Comparison of ENCODE assay signal across 9 mouse cellular contexts in the genomic region with DNA sequence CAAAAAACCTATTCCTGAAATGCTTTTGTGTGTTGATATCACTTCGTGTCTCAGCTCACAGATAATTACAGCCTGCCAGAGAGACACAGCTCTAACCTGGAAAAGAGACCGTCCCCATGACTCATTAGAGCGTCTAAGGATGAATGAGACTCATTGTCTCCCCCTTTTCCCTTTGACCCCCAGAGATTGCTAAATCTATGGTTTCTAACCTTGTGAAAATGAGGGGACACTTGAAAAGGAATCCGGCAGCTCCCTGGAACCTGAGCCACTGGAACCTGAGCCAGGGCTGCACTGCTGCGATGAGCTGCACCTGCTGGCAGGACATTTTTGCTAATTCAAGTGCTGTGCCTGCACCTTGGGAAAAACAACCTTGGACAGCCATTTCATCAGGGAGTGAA.
A peak's percentile ranks its signal among the peaks of the same experiment; 100 is the strongest.
DNase-seq lines count a peak whose midpoint lies in the region; ATAC-seq and TF ChIP-seq lines count a peak whose summit lies in the region.
"Had no signal": no experiment of that assay in that cellular context is flagged by ENCODE, and none has a peak within 500 bp of the region (broad histone marks: within the 10 kb centered on the region; RNA-seq: fewer than 3 reads in every experiment).

No protein-coding gene starts in this region.

- H3K36me3 ChIP-seq in heart, adult 2 months (ENCODE audit: control insufficient read depth, insufficient read depth, low read length): peaks cover 7% of the 10 kb centered on the region
- no peaks in the 10 kb centered on the region for H3K36me3 ChIP-seq in forebrain, embryonic 15.5 days
- H3K36me3 ChIP-seq in midbrain, embryonic 16.5 days (ENCODE audit: control insufficient read depth, insufficient read depth, low read length): no peaks in the 10 kb centered on the region
- no peaks in the 10 kb centered on the region for H3K36me3 ChIP-seq in thymus, adult 2 months (ENCODE audit: control insufficient read depth, insufficient read depth, low read length)
- H3K36me3 ChIP-seq: liver, embryonic 13.5 days had no signal

- no peak overlapping the region for H3K9ac ChIP-seq in heart, adult 2 months (ENCODE audit: low read depth, low read length)
- H3K9ac ChIP-seq in forebrain, embryonic 15.5 days (replicated peaks): no peak overlapping the region
- no peak overlapping the region; the same call in 1 of the 2 replicates for H3K9ac ChIP-seq in midbrain, embryonic 16.5 days (ENCODE audit: low read depth, low read length)
- H3K9ac ChIP-seq: liver, embryonic 13.5 days had no signal

- DNase-seq in heart, adult 2 months: no peak
- DNase-seq in heart, adult 18-20 months: no peak
- peak; percentile 67 for DNase-seq in brain, adult 2 months (ENCODE audit: low read depth, low spot score)
- no peak for DNase-seq in c-Kit-positive CD71-positive TER-119-positive erythroid progenitor cells, embryonic 14.5 days (ENCODE audit: low spot score)
- DNase-seq in thymus, adult 2 months: no peak
- DNase-seq: liver, embryonic 13.5 days had no signal

- TF ChIP-seq POLR2A in heart, adult 2 months (IDR thresholded peaks at IDR 0.05; ENCODE audit: insufficient read depth, low read depth, low read length): no peak
- no peak for TF ChIP-seq POLR2A in thymus, adult 2 months (IDR thresholded peaks at IDR 0.05; ENCODE audit: control insufficient read depth, extremely low read depth, insufficient read depth, low read length, poor library complexity)

- WGBS in heart, adult 2 months: 52% methylated on average over 5 of the region's 5 CpGs
- WGBS in forebrain, embryonic 15.5 days: 12% methylated on average over 5 of the region's 5 CpGs
- 18% methylated on average over 5 of the region's 5 CpGs for WGBS in midbrain, embryonic 16.5 days
- WGBS in thymus, adult 2 months: 74% methylated on average over 5 of the region's 5 CpGs

- H3K4me1 ChIP-seq in heart, adult 2 months (ENCODE audit: control insufficient read depth, insufficient read depth, low read length): peaks cover 13% of the 10 kb centered on the region
- H3K4me1 ChIP-seq in forebrain, embryonic 15.5 days: peaks cover 61% of the 10 kb centered on the region
- H3K4me1 ChIP-seq in midbrain, embryonic 16.5 days (ENCODE audit: control insufficient read depth, insufficient read depth, low read length): peaks cover 42% of the 10 kb centered on the region
- H3K4me1 ChIP-seq in thymus, adult 2 months (replicated peaks; ENCODE audit: control insufficient read depth, insufficient read depth, low read length): peaks cover 30% of the 10 kb centered on the region
- H3K4me1 ChIP-seq: liver, embryonic 13.5 days had no signal

- H3K4me2 ChIP-seq in forebrain, embryonic 15.5 days (replicated peaks): no peak overlapping the region
- H3K4me2 ChIP-seq in midbrain, embryonic 16.5 days (ENCODE audit: low read length): no peak overlapping the region
- H3K4me2 ChIP-seq: liver, embryonic 13.5 days had no signal

- ATAC-seq in forebrain, embryonic 15.5 days (replicated peaks): peak; percentile 4; the same call in 1 of the 2 replicates
- no peak for ATAC-seq in midbrain, embryonic 16.5 days
- no peak for ATAC-seq in erythroid progenitor cell, adult 5-6 weeks (replicated peaks; ENCODE audit: low FRiP score, poor library complexity, severe bottlenecking)

- H3K4me3 ChIP-seq in heart, adult 2 months: no peak overlapping the region
- H3K4me3 ChIP-seq in forebrain, embryonic 15.5 days: no peak overlapping the region
- H3K4me3 ChIP-seq in midbrain, embryonic 16.5 days (ENCODE audit: low read depth, low read length): no peak overlapping the region
- no peak overlapping the region for H3K4me3 ChIP-seq in thymus, adult 2 months (ENCODE audit: control insufficient read depth, insufficient read depth, low read length)
- H3K4me3 ChIP-seq: liver, embryonic 13.5 days had no signal

- intact Hi-C loops in heart, adult 2 months (cut with DNase I): loop anchor here (1.0 to 5.0 kb wide), 4 partner anchors 39 to 233 kb away; a partner anchor contains a TSS

- no peaks in the 10 kb centered on the region for H3K79me2 ChIP-seq in heart, adult 2 months (replicated peaks; ENCODE audit: control insufficient read depth, insufficient read depth, low read length)

- peak overlapping the region; percentile 0; the same call in 1 of the 2 replicates for H3K27ac ChIP-seq in heart, adult 2 months
- H3K27ac ChIP-seq in forebrain, embryonic 15.5 days (replicated peaks): peak overlapping the region; percentile 87
- peak overlapping the region; percentile 60 for H3K27ac ChIP-seq in midbrain, embryonic 16.5 days (ENCODE audit: low read length)
- no peak overlapping the region for H3K27ac ChIP-seq in thymus, adult 2 months (ENCODE audit: control insufficient read depth, insufficient read depth, low read length)
- H3K27ac ChIP-seq: liver, embryonic 13.5 days had no signal

- no peaks in the 10 kb centered on the region for H3K27me3 ChIP-seq in heart, adult 2 months (ENCODE audit: control insufficient read depth, insufficient read depth, low read length)
- no peaks in the 10 kb centered on the region for H3K27me3 ChIP-seq in forebrain, embryonic 15.5 days
- H3K27me3 ChIP-seq in midbrain, embryonic 16.5 days (ENCODE audit: control insufficient read depth, insufficient read depth, low read depth, low read length): no peaks in the 10 kb centered on the region
- no peaks in the 10 kb centered on the region for H3K27me3 ChIP-seq in thymus, adult 2 months (ENCODE audit: control insufficient read depth, insufficient read depth, low read length)
- H3K27me3 ChIP-seq: liver, embryonic 13.5 days had no signal

- no peak for TF ChIP-seq CTCF in heart, adult 2 months (IDR thresholded peaks at IDR 0.05)
- no peak for TF ChIP-seq CTCF in thymus, adult 2 months (IDR thresholded peaks at IDR 0.05; ENCODE audit: borderline replicate concordance, control insufficient read depth, extremely low read depth, insufficient read depth, low read length, poor library complexity)

- H3K9me3 ChIP-seq in forebrain, embryonic 15.5 days: no peaks in the 10 kb centered on the region
- H3K9me3 ChIP-seq in midbrain, embryonic 16.5 days (replicated peaks; ENCODE audit: control insufficient read depth, low read length, poor library complexity, severe bottlenecking): no peaks in the 10 kb centered on the region
- H3K9me3 ChIP-seq: liver, embryonic 13.5 days had no signal

- TF ChIP-seq EP300 in heart, adult 2 months (IDR thresholded peaks at IDR 0.05; ENCODE audit: insufficient read depth, low read depth, low read length): no peak
